In the genomic region with DNA sequence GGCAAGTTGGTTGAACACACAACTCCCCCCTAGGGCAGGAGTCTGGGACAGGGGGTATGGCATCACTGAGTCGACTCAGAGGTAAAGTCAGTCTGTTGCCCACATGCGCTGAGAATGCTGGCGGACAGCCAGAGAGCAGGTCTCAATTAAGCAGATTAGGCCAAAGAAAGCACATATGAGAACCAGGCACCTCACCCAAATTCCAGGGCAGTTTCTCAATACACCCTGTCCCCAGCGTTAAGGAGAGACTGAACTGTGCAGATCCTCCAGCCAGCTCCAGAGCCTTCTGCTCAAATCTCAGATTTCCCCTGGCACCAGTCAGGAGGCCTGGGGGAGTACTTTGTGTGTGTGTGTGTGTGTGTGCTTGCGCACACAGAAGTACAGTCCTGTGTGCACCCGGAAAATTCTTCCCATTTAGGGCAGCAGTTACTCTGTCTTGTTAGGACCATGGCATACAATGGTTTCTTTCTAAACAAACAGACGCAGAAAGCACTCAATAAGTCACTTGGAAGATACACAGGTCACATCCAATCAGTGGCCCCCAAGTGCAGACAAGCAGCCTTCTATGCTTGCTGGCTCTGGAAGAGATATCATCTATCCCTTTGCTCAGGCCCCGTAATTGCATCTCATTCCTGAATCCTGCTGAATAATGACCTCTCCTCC, we compare ENCODE assay signal across 8 mouse cellular contexts.
DNase-seq lines count a peak whose midpoint lies in the region; ATAC-seq lines count a peak whose summit lies in the region.

No protein-coding gene starts in this region.

- ATAC-seq in granulocyte monocyte progenitor cell, adult 5-6 weeks (replicated peaks; ENCODE audit: poor library complexity, severe bottlenecking), result no peak

- peak; percentile 30 for DNase-seq in gastrocnemius, adult 18-20 months (ENCODE audit: low spot score)
- DNase-seq in gastrocnemius, postnatal 10 days, result no peak
- peak; percentile 74 for DNase-seq in Muller cell, postnatal 12 days (ENCODE audit: inconsistent ontology term)
- DNase-seq in fibroblast of lung, adult 2 months (ENCODE audit: low read depth), result peak; percentile 73
- peak; percentile 14 to 48 for DNase-seq in kidney, postnatal 25 days
- DNase-seq in right cerebral cortex, adult 2 months (ENCODE audit: low spot score in 2 of 2), result no peak
- no peak for DNase-seq in cerebellum, adult 11 months

Comparison
In these comparisons a context has a peak if more than half of its experiments do, and no peak if none do; other contexts are left out.
1. DNase-seq: peak in gastrocnemius, adult 18-20 months (single experiment), Muller cell, postnatal 12 days (single experiment), fibroblast of lung, adult 2 months (single experiment) and kidney, postnatal 25 days (2 of 2); none in gastrocnemius, postnatal 10 days (single experiment), right cerebral cortex, adult 2 months (0 of 2) and cerebellum, adult 11 months (single experiment).